Mouse (Mus musculus) heart, adult 9 months (tissue): Measurements from ENCODE around the gene Nynrin.
A peak's percentile ranks its signal among the peaks of the same experiment; 100 is the strongest.

Source experiments
- DNase-seq, 2 experiments: peaks; one replicate each; pipeline ENCODE4 v3.0.0; 2022; ENCODE audit warnings: low spot score in 2 of 2

The Nynrin gene

DNA sequence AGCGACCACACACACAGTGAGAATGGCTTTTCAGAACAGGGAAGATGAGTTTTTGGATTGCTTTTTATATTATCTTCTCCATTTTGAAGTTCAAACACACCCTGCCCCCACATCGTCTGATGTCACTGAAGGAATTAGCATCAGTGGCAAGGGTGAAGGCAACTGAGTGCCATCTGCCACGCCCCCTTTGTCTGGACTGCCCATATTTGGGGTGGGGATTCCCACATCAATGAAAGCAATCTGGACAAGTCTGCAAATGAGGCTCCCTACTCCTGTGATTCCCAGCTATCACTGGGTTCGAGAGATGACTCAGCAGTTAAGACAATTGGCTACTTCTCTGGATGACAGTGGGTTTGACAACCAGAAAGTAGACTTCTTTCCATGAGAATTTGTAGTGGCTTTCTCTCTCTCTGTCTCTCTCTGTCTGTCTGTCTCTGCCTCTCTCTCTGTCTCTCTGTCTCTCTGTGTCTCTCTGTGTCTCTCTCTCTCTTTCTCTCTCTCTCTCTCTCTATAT lies 12.9 kb upstream of the Nynrin start:
- no peak for DNase-seq

DNA sequence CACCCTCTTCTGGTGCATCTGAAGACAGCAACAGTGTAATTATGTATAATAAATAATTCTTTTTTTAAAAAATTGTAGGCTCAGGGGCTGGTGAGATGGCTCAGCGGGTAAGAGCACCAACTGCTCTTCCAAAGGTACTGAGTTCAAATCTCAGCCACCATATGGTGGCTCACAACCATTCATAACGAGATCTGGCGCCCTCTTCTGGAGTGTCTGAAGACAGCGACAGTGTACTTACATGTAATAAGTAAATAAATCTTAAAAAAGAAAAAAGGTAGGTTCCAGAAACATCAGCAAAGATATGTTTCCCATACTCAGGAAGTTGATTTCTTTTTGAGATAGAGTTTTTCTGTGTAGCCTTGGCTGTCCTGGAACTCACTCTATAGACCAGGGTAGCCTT lies 11.0 kb upstream of the Nynrin start:
- no peak for DNase-seq

DNA sequence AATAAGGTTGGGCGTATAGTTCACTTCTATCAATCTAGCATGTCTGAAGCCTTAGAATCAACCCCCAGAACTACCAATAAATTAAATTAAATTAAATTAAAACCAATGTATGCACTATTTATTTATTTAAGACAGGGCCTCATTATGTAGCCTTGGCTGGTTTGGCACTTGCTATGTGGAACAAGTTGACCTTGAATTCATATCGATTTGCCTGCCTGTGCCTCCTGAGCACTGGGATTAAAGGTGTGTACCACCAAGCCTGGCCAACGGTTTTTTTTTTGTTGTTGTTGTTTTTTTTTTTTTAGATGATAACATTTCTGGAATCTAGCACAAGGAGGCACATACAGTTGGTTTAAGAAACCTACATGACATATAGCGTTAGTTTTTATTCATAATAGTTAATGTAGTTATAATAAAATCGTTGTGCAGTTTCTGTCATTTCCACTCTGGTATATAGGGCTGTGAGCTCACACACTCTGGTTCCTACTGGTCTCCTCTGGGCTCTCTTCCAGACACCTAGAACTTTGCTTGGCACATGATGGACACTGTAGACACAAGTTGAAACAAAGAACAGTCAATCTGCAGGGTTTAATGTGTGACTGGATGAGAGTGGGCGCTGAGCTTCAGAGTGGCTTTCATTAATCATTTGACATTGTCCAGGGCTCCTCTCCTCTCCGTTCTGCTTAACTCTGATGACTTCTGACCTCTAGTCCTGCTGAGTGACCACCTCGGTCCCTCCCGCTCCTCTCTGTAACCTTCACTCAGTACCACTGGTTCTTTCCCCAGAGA lies 8.1 kb upstream of the Nynrin start:
- no peak for DNase-seq

DNA sequence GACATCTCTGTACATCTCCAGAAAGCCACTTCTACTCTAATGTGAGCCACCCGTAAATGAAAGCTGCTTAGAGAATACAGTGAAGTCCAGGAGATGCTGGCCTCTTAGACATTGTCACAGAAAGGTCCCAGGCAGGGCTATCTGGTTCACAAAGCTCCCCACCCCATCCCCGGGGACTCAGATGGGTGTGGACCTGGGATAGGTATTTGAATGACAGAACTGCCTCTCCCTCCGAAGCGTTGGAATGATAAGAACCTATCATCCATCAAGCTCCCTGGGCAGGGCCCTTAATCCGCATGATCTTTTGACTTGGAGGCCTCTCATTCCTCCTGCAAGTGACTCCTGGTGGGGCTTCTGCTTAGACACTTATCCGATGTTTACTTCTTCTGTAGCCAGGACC lies 2.9 kb upstream of the Nynrin start:
- no peak for DNase-seq

DNA sequence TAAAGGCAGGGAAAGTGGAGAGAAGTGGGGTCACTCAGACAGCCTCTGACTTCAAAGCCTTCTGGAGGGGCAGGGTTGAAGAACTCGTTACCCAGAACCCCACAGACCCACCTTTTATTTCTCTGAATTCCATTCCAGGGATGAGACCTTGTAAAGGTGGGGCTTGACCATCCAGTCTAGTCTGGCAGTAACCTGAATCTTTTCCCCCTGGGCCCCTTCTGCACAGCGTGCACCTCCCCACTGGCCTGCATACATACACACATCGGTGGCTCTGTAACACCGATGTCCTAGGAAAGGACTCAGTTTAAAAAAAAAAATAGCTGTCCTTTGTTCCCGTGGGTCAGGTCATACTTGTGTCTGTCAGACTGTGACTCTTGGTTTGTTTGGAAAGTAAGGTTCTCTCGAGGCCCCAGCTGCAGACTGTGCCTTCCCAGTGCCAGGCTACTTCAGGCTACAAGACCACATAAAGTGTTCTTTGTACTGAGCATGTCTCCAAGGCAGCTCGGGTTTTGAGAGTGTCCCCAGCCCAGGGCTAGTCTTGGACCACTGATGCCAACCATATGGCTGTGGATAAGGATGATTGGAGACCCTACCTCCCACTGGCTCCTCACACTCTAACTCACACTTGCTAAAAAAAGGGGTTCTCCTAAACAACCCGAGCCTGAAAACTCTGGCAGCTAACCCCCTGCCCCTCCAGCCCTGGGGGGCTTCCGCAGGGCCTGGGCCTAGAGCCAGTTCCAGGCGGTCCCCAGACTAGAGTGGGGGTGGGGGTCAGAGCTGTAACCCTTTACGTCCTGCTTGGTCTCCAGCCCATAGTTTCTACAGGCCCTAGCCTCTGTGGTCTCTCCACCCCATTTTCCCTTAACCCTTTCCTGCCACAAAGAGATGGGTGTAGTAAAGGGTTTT lies 911 bp upstream of the Nynrin start:
- DNase-seq = no peak

DNA sequence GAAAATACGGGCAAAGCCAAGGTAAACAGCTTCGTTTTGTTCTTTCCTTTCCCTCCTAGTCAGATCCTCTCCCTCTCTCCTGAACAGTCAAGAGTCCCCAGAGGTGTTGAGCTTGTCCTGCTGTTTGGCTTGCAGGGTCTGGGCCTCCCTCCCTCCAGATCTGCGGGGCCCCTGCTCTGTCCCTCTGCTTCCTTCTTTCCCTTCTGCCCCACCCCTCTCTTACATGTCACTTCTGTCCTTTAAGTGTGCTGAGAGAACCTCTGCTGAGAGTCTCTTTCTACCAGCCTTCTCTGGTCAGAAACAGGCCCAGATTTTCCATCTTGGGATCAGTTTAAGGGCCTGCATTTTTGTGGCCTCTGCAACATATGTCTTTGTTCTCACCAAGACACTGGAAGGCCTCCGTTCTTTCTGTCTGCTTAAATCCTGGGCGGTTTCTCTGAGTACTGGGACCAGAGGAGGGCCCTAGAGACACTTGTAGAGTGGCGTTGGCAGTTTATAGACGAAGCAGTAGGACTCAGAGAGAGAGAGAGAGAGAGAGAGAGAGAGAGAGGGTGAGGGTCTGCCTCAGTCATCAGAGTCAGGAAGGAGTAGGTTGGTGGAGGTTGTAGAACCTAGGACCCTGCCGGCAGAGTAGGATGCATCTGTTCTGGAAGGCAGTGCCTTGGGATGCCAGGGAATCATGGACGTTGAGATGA lies 743 bp downstream of the Nynrin start:
- no peak for DNase-seq

DNA sequence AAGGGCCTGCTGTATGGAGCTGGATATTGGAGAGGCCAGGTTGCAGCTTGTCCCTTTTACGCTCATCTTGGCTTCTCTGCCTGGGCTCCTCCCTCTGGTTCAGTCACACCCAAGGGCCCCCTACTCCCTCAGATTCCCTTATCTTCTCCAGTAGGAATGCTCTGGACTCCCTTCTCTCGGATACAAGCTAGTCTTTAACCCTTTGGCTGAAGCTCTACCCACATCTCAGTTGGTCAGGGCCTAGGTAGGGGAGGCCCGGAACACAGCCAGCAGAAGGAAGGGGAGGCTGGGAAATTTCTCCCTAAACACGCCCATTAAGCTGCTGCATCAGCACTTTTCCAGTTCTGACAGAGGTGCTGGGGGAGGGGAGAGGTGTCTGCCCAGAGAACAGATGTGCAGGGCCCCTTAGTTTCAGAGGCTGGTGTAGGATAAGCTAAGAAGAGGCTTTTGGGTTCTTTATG lies 1.3 kb downstream of the Nynrin start:
- peak; percentile 32 to 44 for DNase-seq

DNA sequence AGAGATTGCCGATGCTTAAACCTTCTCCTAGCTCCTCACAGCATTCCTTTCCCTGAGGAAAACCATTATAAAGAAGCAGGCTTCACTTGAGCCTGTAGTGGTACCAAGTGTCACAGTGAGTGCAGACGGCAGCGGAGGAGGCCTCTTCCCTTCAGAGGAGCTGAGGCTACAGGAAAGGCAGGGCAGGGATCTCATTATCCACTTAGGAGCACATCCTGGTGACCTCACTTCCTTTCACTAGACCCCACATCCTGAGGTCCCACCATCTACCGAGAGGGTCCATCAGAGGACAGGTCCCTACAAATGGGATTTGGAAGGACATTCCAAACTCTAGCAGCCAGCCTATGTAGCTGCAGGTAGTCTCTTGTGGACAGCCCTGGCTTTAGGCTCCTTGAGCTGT lies 3.8 kb downstream of the Nynrin start:
- DNase-seq = no peak

GRCm38 (mm10) chr14:55862186-55862585 lies 8.4 kb downstream of the Nynrin start:
- DNase-seq = no peak

GRCm38 (mm10) chr14:55862970-55863369 lies 9.2 kb downstream of the Nynrin start:
- no peak for DNase-seq

GRCm38 (mm10) chr14:55863773-55864172 lies 10.0 kb downstream of the Nynrin start:
- peak; percentile 62 to 79 for DNase-seq

- DNase-seq = peak in 1 of 2 experiments; percentile 54
Observed at GRCm38 (mm10) chr14:55866962-55867361, 13.2 kb downstream of the Nynrin start.

GRCm38 (mm10) chr14:55868230-55869026 lies 14.6 kb downstream of the Nynrin start:
- DNase-seq = no peak

DNA sequence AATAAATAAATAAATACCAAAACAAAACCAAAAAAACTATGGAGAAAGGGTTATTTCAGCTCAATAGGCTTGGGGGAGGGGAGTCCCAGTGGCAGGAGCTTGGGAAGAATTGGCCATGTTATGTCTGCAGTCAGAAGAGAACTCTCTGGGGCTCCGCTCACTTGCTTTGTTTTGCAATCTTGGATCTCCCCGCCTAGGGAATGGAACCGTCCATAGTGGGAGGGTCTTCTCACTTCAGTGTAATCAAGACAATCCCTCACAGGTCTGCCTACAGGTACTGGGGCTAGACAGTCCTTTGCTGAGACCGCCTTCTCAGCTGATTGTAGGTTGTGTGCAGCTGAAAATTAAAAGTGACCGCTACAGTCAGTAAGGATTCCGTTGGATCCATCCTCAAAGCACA lies 15.7 kb downstream of the Nynrin start:
- no peak for DNase-seq

- DNase-seq = no peak
Observed at GRCm38 (mm10) chr14:55872039-55872438, 18.2 kb downstream of the Nynrin start.

DNA sequence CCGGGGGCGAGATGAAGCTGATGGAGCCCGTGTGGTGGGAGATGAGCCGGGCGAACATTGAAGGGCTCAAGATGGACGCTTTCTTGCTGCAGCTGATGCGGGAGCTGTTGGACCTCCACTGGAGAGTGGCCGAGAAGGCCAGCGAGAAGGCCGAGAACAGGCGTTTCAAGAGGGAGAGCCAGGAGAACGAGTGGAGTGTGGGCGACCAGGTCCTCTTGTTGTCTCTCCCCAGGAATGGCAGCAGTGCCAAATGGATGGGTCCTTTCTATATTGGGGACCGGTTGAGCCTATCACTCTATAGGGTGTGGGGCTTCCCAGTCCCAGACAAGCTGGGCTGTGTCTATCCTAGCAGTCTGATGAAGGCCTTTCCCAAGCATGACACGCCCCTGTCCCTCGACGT lies 18.7 kb downstream of the Nynrin start:
- DNase-seq = no peak

- DNase-seq = no peak
Observed at GRCm38 (mm10) chr14:55873242-55873713, 19.5 kb downstream of the Nynrin start.

DNA sequence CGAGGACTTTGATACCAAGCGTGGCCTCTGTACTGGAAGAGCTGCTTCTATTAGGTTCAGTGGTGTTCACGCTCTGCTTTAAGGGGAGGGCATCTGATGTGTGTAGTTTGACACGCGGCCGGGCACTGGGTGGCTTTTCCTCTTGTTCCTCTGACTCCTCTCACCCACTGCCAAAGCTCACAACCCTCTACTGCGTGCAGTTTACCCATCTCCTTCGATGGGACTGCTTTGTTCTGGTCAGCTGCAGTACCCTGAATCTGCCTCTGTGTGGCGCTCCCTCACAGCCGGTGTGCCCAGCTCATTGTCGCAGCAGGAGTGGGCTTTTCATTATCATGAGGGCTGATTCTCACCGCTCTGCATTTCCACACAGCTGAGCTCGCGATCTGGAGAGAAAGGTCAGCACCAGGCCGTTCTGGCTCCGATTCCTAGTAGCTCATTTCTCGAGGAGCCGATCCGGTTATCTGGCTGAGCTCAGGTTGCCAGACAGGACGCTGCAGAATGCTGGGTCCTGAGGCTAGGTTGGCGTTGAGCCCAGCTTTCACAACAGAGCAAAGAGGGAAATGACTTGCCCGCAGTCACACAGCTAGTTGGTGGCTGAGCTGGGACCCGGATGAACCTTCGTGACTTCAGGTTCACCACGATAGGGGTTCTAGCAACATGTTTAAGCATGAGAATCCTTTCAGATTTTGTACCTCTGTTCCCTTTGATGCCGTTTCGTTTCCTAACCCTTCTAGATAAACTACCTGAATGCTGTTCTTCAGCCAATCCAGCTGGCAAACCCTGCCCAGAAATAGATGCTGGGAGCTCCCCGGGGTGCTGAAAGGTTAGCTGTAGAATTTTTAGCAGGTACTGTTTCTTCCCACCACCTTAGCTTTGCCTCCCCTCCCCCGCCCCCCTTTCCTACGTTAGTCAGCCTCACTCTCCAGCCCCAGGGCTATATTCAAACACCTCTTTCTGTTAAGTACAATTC lies 20.2 kb downstream of the Nynrin start:
- peak in 1 of 2 experiments; percentile 69 for DNase-seq

GRCm38 (mm10) chr14:55877469-55878315 lies 23.9 kb downstream of the Nynrin start:
- DNase-seq = no peak
